Mouse (Mus musculus) embryonic fibroblast, embryonic 13.5 days (primary cell): ENCODE measurements at regions not wholly inside any gene's neighbourhood (a gene's known extent, or its start where the extent isn't known, plus 50 kb on each side); places are given as distances from the start of the nearest gene placed in this dataset.

ENCODE experiments used
- CTCF ChIP-seq: IDR thresholded peaks from 2 replicates; pipeline ENCODE4 v1.5.1; 2011; ENCODE audit warnings: mild to moderate bottlenecking, control low read depth, low read length, moderate library complexity, borderline replicate concordance; ENCODE audit not compliant: insufficient read depth
- POLR2A ChIP-seq: IDR thresholded peaks from 2 replicates; pipeline ENCODE4 v1.6.1; 2011; ENCODE audit warnings: low read depth, mild to moderate bottlenecking, control low read depth, low read length, moderate library complexity

GRCm38 (mm10) chr13:82949541-82949940 lies 554.3 kb upstream of the Mef2c start:
- no peak for TF ChIP-seq CTCF
- TF ChIP-seq POLR2A, result no peak
